Mouse (Mus musculus) naive thymus-derived CD4-positive, alpha-beta T cell, adult 2 months (primary cell): ENCODE results near the gene Adamtsl3.

ENCODE experiments used
- DNase-seq: peaks from one replicate; pipeline ENCODE4 v3.0.0-alpha.2; 2011; ENCODE audit warnings: low read depth

The Adamtsl3 gene

DNA sequence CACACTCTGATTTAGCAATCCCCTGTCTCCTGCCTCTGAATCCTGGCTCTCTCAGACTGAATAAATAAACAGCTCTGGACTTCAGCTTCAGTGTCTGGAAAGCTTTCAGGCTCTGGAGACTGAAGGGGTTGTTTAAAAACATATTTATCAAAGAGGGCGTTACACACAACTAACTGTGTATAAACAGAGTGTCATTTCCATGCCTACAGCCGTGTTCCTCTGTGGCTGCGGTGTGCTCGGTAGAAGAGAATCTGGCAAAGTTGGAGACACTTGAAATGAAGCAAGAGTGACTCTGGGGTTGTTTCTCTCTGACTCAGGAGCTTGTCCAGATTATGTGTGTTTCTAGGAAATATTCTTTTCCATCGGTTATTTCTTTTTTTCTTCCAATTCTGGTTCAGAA, 167.0 kb downstream of the Adamtsl3 start:
- no peak for DNase-seq

DNA sequence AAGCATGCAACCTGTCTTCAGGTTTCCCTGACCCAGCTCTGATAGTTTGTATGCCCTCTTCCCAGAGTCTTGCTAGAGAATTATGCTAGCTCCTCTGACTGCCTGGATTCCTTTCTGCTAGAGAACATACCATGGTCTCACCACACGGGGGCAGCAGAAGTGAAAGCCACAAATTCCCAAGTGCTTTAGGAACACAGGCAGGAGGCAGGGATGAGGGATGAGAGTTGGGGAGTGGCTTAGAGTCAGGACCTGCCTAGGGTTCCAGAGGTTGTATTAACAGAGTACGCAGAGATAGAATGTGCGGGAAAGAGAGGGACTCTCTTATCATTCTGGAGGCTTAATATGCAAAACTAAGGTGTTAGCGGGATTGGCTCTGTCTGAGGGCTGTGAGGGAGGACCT, 168.6 kb downstream of the Adamtsl3 start:
- DNase-seq: peak; percentile 7

DNA sequence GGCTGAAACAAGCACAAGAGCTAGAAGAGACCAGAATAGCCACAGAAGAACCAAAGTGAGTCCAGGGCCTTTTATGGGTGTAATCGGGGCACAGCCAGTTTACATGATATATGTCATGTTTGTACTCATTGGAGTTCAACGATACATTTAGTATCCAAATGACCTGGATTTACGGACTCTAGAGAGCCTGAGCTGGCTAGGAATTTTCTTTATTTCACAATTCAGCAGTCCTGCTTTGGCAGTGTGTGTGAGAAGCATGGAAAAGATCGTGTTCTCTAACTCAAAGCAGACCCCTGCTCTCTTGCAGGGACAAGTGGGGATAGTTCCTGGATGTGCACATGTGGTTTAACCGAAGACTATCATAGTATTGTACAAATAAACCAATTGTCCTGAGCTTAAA, 195.1 kb downstream of the Adamtsl3 start:
- no peak for DNase-seq

DNA sequence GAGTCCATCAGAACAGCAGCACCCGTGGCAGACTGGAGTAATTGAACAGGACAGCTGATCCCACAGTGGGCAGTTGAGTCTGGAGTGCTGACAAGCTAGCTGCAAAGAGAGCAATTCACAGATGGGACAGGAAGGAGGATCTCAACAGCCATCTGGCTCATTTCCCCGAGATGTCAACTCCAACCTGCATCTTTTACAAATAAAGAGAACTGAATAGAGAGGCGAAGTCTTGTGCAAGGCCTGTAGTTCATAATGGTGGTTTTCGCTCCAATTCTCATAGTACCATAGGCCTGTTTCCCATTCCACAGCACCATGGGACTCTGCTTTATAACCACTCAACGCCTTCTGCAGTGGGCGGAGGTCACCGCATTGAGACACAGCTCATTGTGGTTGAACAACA, 195.9 kb downstream of the Adamtsl3 start:
- no peak for DNase-seq

DNA sequence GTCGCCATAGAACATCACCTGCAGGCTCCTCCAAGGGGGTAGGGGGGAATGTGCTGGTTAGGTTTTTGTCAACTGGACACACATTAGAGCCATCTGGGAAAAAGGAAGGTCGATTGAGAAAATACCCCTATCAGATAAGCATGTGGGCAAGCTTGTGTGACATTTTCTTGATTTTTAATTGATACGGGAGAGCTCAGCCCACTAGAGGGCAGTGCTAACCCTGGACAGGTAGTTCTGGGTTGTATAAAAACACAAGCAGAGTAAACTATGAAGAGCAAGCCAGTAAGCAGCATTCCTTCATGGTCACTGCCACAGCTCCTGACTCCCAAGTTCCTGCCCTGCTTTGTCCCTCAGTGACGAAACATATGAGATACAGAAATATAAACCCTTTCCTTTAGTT, 197.7 kb downstream of the Adamtsl3 start:
- DNase-seq: peak; percentile 5

DNA sequence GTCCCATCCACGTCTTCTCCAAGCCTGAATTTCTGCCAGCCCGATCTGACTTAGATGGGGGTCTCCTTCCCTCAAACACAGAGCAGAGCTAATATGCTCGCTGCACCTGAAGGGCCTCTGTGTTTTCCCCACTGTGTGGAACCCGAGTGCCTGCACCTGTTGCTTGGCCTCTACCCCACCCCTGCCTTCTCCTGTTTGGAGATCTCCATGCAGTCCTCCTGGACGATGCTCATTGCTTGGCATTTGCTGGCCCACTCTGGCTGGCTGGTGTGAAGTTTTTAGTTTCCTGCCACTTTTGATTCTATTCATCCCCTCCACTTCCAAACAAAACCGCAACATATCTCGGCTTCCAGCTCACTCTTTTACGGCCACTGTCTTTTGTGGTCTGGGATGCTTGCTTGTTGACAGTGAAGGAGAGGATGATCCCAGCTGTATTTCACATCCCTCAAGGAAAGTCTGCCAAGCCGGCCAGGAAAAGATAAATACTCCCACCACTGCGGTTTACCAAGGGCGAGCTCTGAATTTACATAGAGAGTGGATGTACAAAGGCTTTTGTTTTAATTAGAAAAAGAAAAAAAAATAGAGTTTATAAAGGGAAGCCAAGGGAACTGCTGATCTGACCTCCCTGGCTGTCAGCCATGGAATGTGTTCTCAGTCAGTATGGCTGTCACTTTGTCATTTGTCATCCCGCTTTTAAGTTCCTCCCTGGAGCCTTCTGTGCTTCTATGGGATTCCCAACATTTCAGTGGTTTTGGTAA, 198.4 kb downstream of the Adamtsl3 start:
- no peak for DNase-seq

DNA sequence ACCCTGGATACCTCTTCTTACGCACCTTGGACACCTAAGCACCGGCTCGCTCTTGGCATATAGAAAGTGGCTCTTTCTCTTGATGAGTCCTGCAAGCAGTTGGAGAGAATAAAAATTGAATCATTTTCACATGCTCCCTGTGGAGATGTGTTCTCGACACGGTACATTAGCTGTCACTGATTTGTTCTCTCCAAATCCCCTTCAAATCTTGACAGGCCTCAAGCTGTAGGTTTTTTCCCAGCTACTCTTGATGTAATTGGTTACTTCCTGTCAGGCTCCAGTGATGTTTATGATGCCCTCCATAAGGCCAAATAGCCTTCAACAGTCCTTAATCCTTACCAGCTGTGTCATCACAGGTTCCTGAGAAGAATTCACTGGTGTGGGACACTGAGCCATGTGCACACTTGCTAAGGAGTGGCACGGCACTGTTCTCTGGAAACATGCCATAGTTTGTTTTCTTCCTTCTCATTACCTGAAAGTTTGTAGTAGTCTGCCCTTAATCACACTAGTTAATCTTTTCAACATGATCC, 209.0 kb downstream of the Adamtsl3 start:
- no peak for DNase-seq

DNA sequence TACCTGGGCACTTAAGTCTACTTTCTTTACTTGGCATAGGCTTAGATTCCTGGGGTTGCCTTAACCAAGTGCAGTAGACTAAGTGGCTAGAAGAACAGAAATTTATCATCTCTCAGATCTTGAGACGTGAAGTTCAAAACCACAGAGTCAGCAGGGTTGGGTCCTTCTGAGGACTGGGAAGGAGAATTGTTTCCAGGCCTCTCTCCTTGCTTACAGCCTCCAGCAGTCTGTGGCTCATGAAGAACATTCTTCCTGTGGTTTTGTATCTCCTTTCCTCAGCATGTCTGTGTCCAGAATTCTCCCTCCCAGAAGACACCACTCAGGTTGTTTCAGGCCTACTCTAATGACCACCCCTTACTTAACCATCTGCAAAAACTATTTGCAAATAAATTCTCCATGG, 216.5 kb downstream of the Adamtsl3 start:
- DNase-seq: no peak

DNA sequence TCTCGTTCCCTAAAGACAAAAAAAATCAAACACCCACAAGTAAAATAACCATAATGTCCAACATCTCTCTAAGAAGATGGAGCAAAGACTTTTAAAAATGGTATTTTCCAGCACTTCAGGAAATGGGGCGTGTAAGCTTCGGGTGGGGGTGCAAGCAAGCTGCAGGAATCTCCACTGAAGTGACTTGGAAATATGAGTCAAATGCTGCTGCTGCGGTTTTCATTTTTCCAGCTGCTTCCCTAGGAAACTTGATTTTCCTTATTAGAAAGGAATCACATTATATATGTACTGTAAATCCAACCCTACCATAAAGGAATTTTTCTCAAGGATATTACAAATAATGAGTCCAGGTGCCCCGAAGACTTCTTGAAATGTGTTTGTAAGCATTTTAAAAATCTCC, 220.3 kb downstream of the Adamtsl3 start:
- DNase-seq: no peak

DNA sequence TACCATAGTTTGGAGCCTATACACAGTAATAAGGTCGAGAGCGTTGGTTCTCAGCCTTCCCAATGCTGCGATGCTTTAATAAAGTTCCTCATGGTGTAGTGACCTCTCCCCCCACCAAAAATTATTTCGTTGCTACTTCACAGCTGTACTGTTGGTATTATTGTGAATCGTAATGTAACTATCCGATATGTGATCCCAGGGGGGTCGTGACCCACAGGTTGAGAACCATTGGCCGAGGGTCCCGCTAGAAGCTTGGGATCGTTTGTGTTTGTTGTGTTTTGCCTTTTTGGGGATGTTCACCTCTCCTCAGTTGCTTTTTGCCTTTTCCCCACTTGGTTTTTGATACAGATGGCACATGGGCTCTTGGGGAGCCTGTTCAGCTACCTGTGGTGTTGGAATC, 220.9 kb downstream of the Adamtsl3 start:
- DNase-seq: no peak

DNA sequence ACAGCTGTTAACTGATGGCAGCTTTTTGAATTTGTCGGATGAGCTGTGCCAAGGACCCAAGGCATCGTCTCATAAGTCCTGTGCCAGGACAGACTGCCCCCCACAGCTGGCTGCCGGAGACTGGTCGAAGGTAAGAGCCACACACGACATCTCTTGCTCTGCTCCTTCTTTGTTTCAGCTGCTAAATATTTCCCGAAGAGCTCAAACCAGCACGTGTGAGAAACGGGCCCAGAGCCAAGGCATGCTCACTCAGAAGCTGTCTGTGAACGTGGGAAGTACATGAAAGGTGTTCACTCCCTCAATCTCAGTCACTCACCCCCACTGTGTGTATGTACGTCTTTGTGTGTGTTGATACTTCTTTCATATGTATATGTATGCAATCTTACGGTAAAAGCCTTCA, 221.6 kb downstream of the Adamtsl3 start:
- DNase-seq: no peak

DNA sequence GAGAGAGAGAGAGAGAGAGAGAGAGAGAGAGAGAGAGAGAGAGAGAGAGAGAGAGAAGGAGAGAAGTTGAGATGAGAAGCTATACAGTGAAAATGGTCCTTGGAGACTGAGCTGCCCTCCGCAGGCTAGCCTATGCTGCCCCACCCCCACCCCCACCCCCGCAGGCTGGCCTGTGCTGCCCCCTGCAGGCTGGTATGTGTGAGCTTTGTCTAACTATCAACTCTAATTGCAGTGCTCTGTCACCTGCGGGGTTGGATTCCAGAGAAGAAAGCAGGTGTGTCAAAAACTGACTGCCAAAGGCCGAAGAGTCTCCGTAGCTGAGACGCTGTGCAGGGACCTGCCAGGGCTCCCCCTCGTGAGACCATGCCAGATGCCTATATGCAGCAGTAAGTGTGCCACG, 231.2 kb downstream of the Adamtsl3 start:
- DNase-seq: no peak

DNA sequence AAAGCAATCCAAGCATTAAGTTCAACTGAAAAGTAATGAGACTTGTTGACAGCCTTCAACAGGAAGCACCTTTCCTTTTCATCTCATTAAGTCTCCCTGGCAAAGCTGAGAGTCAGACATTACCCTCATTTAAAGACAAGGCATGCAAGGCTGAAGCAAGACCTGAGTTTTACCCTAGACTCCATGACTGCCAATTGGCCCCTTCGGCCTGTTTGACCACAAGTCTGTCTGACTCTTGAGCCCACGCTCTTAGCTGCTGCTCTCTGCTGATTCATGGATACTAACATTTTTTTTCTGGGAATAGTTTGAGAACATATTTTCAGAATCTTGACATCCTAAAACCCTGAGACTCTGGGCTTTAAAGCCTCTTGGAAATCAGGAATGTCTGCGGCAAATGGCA, 232.3 kb downstream of the Adamtsl3 start:
- no peak for DNase-seq

DNA sequence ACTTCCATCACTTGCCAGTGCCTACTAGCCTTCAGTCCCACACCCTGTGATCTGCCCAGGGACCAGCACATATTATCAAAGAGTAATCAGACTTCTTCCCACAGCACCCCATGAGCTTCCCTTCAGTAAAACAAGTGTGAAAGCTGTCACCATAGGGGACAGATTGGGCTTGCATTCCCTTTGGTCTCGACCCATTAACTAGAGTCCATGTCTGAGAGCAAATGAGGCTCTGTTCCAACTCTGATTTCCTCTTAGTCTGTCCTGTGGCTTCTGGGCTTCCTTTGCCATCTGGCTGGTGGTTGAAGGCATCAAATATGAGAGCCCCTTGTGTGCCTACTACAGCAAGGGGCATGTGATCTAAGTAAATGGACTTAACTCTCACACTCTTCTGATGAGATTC, 237.5 kb downstream of the Adamtsl3 start:
- DNase-seq: no peak

DNA sequence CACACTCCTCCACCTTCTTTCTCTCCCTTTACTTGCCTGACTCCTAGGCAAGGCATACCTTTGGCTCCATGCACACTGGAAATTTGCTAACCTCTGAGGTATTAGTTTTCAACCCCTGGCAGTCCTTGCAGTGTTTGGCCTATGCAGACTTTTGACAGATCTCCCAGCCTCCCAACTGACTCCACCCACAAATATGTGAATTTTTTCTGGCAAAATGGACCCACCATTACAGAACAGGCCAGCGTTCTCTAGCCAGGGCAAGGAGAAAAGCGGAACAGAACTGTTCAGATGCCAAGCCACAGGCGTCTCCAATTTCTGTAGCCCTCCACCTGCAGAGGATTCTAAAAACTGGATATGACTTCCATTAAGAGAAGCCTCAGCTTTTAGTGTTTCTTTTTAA, 244.5 kb downstream of the Adamtsl3 start:
- no peak for DNase-seq

DNA sequence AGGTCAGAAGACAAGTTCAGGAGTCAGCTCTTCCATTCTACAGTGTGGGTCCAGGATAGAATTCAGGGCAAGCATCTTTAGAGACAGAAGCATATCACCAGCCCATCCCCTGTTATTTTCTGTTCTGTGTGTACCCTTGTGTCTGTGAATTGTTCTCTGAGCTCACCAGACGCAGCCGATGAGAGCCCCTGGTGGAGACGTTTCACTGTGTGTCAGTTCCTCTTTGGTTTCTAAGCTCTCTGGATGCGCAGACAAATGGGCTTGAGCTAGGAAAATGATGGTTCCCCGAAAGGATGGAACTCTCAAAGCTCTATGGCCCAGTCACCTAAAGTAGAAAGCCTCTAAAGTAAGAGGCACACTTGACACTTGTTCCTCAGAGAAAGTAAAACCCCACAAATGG, 246.3 kb downstream of the Adamtsl3 start:
- DNase-seq: no peak

DNA sequence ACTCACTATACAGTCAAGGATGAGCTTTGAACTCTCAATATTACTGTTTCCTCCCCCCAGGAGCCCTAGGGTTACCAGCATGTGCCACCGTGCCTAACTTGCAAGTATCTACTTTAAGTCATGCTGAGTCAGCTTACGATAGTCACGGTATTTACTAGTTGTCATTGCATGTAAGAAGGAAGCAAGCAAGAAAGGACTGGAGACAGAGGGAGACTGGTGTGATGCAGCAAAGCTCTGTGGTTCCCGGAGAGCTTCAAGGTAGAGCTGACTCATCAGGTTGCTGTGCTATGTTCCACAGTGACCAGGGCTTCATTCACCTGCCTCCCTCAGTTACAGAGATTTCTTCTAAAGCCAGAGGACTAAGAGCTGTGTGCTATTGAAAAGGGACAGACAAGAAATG, 247.0 kb downstream of the Adamtsl3 start:
- no peak for DNase-seq

DNA sequence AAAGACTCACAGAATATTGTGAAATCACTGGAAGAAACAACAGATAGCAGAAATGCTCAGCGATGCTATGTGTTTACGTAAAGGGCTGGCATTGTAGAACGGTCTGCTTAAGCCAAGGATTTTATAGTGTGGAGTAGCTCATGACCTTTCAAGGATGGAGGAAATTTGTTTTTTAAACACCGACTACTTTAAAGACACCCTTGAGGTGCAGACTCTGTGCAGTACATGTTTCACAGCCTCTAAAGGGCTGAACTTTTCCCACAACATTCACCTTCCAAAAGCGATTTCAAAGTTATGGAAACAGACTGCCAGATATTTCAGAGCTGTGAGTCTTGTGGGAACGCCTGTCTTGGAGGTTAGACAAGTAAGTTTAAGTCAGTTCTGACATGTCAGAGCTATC, 255.4 kb downstream of the Adamtsl3 start:
- no peak for DNase-seq

DNA sequence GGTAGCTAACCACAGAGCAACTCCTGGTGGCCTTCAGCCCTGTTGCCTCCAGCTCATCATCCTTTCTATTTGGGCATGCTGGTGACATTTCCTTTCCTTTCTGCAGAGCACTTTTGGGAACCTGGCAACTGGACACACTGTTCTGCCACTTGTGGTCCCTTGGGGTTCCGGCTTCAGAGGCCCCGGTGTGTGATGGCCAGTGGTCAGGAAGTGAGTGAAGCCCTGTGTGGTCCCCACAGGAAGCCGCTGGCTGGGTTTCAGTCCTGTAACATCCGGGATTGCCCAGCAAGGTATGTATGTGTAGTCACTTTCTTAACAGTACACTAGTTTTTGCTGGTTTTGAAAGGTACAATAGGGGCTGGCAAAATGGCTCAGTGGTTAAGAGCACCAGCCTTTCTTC, 266.5 kb downstream of the Adamtsl3 start:
- no peak for DNase-seq

DNA sequence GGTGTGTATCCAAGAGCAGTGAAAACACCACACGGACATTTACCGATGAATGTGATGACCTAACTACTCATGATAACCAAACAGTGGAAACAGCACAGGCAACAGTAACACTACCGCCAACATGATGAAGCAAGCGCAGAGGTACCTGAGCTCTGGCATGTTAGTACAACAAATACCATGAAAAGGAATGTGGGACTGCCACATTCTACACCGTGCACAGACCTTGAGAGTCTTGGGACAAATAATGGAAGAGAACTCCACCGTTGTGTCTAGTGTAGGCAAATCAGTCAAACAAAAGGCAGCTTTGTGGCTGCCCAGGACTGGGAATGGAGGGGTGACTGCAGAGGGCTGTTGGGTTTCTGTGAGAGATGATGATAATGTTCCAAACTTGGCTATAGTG, 269.9 kb downstream of the Adamtsl3 start:
- no peak for DNase-seq

DNA sequence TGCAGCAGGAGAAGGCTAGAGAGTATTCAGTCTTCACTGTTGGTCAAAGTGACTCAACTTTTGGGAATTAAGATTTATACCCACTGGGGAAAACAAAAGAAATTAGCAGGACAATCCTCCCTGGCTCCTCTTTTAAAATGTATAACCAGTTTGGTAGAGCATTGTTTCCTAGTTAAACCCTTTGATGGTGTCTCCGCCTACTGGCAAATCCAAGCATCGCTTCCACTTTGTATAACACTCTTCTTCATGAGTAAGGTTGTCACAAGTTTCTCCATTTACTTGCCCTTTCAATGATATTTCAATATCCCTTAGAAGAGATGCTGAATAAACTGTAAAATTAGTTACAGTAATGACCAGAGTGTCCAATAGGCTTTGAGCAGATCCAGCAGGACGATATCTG, 274.1 kb downstream of the Adamtsl3 start:
- DNase-seq: peak; percentile 3

DNA sequence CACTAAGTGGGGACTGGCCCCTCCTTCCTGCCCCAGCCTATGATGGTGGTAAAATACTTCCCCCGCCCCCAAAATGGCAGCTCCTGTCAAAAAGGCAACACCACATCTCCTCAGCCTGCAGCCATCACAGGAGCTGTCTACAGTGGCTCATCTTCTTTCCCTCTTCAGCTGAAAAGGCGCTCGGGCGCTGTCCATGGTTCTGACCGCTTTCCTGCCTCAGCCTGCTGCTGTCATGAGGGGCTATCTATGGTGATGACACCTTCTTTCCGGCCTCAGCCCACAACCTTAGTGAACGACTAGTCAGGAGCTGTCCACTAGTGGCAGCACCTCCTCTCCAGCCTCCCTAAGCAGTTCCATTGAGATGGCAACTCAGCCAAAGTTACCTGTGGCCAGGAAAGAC, 289.8 kb downstream of the Adamtsl3 start:
- DNase-seq: peak; percentile 37

DNA sequence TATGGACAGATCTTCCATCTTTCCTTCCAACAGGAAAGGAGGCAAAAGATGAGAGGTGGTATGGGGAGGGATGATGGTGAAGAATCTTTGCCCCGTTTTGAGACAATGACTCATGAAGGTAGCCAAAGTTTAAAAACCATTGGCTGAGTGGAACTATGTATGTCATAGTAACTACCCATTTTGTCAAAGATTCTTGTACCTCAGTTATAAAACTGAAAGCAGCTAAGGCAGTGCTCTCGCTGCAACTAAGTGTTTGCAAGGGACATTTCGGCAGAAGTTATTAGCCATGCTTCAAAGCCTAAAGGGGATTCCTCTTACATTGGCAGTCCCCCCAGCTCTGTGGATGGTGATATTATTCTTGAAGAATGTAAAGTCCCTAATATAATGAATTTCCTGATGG, 311.7 kb downstream of the Adamtsl3 start:
- DNase-seq: peak; percentile 3

DNA sequence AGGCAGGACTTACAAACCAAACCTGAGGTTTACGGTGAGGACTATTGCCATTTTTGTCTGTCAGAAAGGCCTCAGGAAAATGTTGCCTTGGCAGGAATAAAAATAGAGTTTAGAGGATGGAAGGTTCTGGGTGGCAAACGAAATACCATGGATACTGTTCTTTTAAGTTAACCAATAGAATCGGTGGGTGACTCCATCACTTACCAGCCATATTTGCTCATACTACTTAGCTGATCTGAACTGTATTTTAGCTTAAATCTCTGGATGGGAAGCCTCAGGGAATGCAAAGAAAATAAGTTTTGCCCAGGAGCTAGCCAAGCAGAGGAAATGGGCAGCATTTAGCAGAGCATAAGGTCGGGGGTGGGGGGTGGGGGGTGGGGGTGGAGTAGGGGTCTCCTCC, 312.4 kb downstream of the Adamtsl3 start:
- DNase-seq: no peak
